Mouse (Mus musculus) intestine, embryonic 14.5 days (tissue): ENCODE data around the gene Ksr2. TPM values are rescaled to one million over a fixed set of nuclear protein-coding genes. Genes with fewer than 3 reads are reported as not detected.
A peak's percentile ranks its signal among the peaks of the same experiment; 100 is the strongest.

ENCODE experiments used
- ATAC-seq: fragments of 200-750 bp; cut with Nextera tagmentation; replicated peaks from 2 replicates; pipeline ENCODE4 v1.8.0; 2017; ENCODE audit warnings: low read depth, moderate number of reproducible peaks, moderate TSS enrichment, moderate library complexity; ENCODE audit not compliant: low FRiP score, low TSS enrichment
- DNase-seq: peaks from one replicate; pipeline ENCODE4 v3.0.0-alpha.2; 2018; ENCODE audit warnings: low spot score
- H3K27ac ChIP-seq: fragments of 300-500 bp; sonication (generic); 2 replicates; pipeline ENCODE4 v1.5.1; 2014; ENCODE audit warnings: low read depth, mild to moderate bottlenecking, control low read depth
- H3K27me3 ChIP-seq: fragments of 300-500 bp; sonication (generic); replicated peaks from 2 replicates; pipeline ENCODE4 v1.6.1; 2014; ENCODE audit warnings: low read length, control low read depth; ENCODE audit not compliant: control insufficient read depth, insufficient read depth
- H3K36me3 ChIP-seq: fragments of 300-500 bp; sonication (generic); 2 replicates; pipeline ENCODE4 v1.6.1; 2014; ENCODE audit warnings: low read length, control low read depth; ENCODE audit not compliant: control insufficient read depth, insufficient read depth
- H3K4me1 ChIP-seq: fragments of 300-500 bp; sonication (generic); replicated peaks from 2 replicates; pipeline ENCODE4 v1.6.1; 2014; ENCODE audit warnings: low read length, control low read depth, mixed read lengths; ENCODE audit not compliant: control insufficient read depth, insufficient read depth
- H3K4me2 ChIP-seq: fragments of 300-500 bp; sonication (generic); 2 replicates; pipeline ENCODE4 v1.6.1; 2014; ENCODE audit warnings: low read length
- H3K4me3 ChIP-seq: fragments of 300-500 bp; sonication (generic); 2 replicates; pipeline ENCODE4 v1.5.1; 2014; ENCODE audit warnings: low read depth, low read length, control low read depth, mixed read lengths
- H3K9ac ChIP-seq: fragments of 300-500 bp; sonication (generic); 2 replicates; pipeline ENCODE4 v1.6.1; 2014; ENCODE audit warnings: mild to moderate bottlenecking, low read length
- H3K9me3 ChIP-seq: fragments of 300-500 bp; sonication (generic); 2 replicates; pipeline ENCODE4 v1.6.1; 2016; ENCODE audit warnings: low read length, control low read depth; ENCODE audit not compliant: control insufficient read depth
- WGBS: fragments of 180-500 bp; shearing (Covaris S2); extraction: QIAGEN DNeasy Blood & Tissue Kit; methylation state at CpG from one replicate; pipeline ENCODE4 v1.1.7; 2014; 5-methylcytosine and 5-hydroxymethylcytosine counted together
- polyA plus RNA-seq: library from polyadenylated mRNA; unstranded; fragments of >200 nt; fragmentation: Nextera tagmentation; extraction: Ambion mirVana; gene quantifications from 2 replicates; pipeline ENCODE4 v1.2.1, GENCODE M21; 2014

Gene Ksr2
- polyA plus RNA-seq, 1 experiment from 2014 or later = 0.84 TPM

- peak; percentile 44; the same call in 1 of the 2 replicates for ATAC-seq
- H3K9ac ChIP-seq = 0 out of 2 replicates have a peak overlapping the region, but pooled peaks have one; percentile 13
- DNase-seq = no peak
- no peaks in the 10 kb centered on the region for H3K27me3 ChIP-seq
- no peaks in the 10 kb centered on the region for H3K9me3 ChIP-seq
- H3K27ac ChIP-seq = no peak overlapping the region
- WGBS = 27% methylated on average over 31 of the region's 31 CpGs
- no peaks in the 10 kb centered on the region for H3K36me3 ChIP-seq
- H3K4me1 ChIP-seq = peaks cover 3% of the 10 kb centered on the region; the same call in 1 of the 2 replicates
- no peak overlapping the region for H3K4me3 ChIP-seq
- H3K4me2 ChIP-seq = peak overlapping the region; percentile 22; the same call in 1 of the 2 replicates
Observed at GRCm38 (mm10) chr5:117492933-117493863, 79.4 kb downstream of the Ksr2 start.

- Histone ChIP-seq H3K4me1 (peaks cover 3% of the 10 kb centered on the region; the same call in 1 of the 2 replicates), H3K9ac (no peak overlapping the region), H3K4me3 (no peak overlapping the region), H3K36me3 (no peaks in the 10 kb centered on the region), H3K27ac (no peak overlapping the region), H3K9me3 (no peaks in the 10 kb centered on the region), H3K4me2 (peak overlapping the region; percentile 22; the same call in 1 of the 2 replicates), H3K27me3 (no peaks in the 10 kb centered on the region)
- DNase-seq (peak; percentile 85), ATAC-seq (0 out of 2 replicates have a peak, but pooled peaks have one; percentile 51)
- WGBS = 21% methylated on average over 7 of the region's 7 CpGs
Observed at GRCm38 (mm10) chr5:117493947-117494346, 80.1 kb downstream of the Ksr2 start.

DNA sequence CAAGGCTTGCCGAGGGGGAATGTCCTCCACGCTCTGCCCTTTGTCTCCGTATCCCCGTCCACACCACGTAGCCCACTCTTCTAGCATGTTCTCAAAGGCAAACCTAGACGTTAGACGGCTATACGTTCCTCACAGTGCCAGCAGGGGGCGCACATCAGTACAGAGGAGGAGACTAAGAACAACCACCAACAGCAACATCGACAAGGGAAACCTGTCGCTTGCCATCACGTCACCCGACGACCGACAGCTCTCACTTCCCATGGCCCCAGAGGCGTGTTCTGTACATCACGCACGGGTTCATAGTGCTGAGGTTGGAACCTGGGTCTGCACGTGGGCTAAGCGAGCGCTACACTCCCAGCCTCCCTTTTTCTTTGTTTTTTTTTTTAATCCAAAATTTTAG lies 83.3 kb downstream of the Ksr2 start:
- no peak overlapping the region for H3K9ac ChIP-seq
- H3K4me2 ChIP-seq = no peak overlapping the region
- ATAC-seq (no peak), DNase-seq (no peak)
- H3K9me3 ChIP-seq = no peaks in the 10 kb centered on the region
- H3K27ac ChIP-seq = no peak overlapping the region
- WGBS = 65% methylated on average over 21 of the region's 21 CpGs
- peaks cover 3% of the 10 kb centered on the region; the same call in 1 of the 2 replicates for H3K4me1 ChIP-seq
- H3K27me3 ChIP-seq = no peaks in the 10 kb centered on the region
- H3K4me3 ChIP-seq = no peak overlapping the region
- H3K36me3 ChIP-seq = no peaks in the 10 kb centered on the region

- ATAC-seq (no peak), DNase-seq (no peak)
- no peaks in the 10 kb centered on the region for H3K27me3 ChIP-seq
- H3K4me1 ChIP-seq = no peaks in the 10 kb centered on the region
- no peak overlapping the region for H3K9ac ChIP-seq
- no peak overlapping the region for H3K4me3 ChIP-seq
- 87% methylated on average over 5 of the region's 5 CpGs for whole genome bisulfite sequencing
- no peak overlapping the region for H3K4me2 ChIP-seq
- H3K27ac ChIP-seq = no peak overlapping the region
- H3K36me3 ChIP-seq = no peaks in the 10 kb centered on the region
- no peaks in the 10 kb centered on the region for H3K9me3 ChIP-seq
Observed at GRCm38 (mm10) chr5:117502611-117503010, 88.8 kb downstream of the Ksr2 start.

GRCm38 (mm10) chr5:117504431-117504830 lies 90.6 kb downstream of the Ksr2 start:
- ATAC-seq (no peak), DNase-seq (no peak)
- Histone ChIP-seq H3K4me3 (no peak overlapping the region), H3K27me3 (no peaks in the 10 kb centered on the region), H3K36me3 (no peaks in the 10 kb centered on the region), H3K27ac (no peak overlapping the region), H3K9ac (no peak overlapping the region), H3K9me3 (no peaks in the 10 kb centered on the region), H3K4me2 (no peak overlapping the region), H3K4me1 (no peaks in the 10 kb centered on the region)
- 88% methylated on average over 5 of the region's 5 CpGs for WGBS

DNA sequence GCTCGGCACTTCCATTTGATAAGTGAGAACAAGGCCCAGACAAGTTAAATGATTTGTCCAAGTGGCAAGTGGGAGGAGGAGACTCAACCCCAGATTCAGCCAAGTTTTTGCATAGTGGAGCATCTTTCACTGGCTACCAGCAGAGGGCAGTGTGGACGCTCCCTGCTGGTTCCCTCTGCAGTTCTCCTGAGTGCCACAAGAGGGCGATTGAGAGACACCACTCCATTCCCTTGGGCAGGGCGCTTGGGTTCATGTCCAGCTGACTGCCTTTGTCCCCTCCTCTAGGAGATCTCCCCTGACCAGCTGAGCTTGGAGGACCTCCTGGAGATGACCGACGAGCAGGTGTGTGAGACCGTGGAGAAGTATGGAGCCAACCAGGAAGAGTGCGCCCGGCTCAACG lies 91.4 kb downstream of the Ksr2 start:
- 71% methylated on average over 10 of the region's 10 CpGs for WGBS
- Histone ChIP-seq H3K9ac (no peak overlapping the region), H3K27ac (no peak overlapping the region), H3K9me3 (no peaks in the 10 kb centered on the region), H3K4me1 (peaks cover 4% of the 10 kb centered on the region; the same call in 1 of the 2 replicates), H3K27me3 (no peaks in the 10 kb centered on the region), H3K36me3 (no peaks in the 10 kb centered on the region), H3K4me3 (no peak overlapping the region), H3K4me2 (no peak overlapping the region)
- ATAC-seq (0 out of 2 replicates have a peak, but pooled peaks have one; percentile 28), DNase-seq (peak; percentile 87)

DNA sequence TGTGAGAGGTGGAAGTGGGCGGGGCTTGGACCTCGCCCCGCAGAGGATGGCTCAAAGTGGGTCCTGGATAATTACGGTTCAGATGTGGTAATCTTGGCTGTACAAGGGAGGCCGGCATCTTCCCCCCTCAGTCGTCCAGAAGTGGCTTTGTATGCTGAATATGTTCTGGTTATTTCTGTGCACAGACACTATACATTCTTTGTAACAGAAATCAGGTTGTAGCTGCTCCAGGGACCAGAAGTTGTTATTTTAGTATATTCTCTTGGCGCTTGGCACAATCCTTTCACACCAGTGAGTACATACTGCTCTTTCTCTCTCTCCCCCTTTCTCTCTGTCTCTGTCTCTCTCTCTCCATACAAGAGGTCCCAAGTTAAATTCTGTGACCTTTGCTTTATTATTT lies 92.0 kb downstream of the Ksr2 start:
- Histone ChIP-seq H3K4me3 (no peak overlapping the region), H3K4me1 (peaks cover 4% of the 10 kb centered on the region; the same call in 1 of the 2 replicates), H3K27me3 (no peaks in the 10 kb centered on the region), H3K9me3 (no peaks in the 10 kb centered on the region), H3K9ac (no peak overlapping the region), H3K36me3 (no peaks in the 10 kb centered on the region), H3K27ac (no peak overlapping the region), H3K4me2 (no peak overlapping the region)
- ATAC-seq (no peak), DNase-seq (no peak)
- 64% methylated on average over 7 of the region's 7 CpGs for WGBS

DNA sequence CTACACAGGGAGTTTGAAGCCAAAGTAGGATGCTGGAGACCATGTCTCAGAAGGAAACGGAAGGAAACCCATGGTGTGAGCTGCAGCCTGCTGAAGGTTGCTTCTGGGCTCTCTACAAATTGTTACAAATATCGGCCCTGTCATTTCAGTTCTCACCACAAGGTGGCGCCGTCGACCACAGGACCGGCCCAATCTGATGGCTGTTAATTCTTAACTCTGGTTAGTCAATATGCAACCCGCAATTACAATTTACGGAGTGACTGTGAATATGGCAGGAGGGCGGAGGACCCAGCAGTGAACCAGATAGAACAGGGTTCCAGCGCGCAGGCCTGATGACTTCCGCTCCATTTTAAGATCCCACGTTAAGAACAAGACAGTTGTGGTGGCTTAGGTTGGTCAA lies 92.6 kb downstream of the Ksr2 start:
- H3K4me2 ChIP-seq = no peak overlapping the region

More for the DNA sequence above, 92.6 kb downstream of the Ksr2 start:
- no peaks in the 10 kb centered on the region for H3K9me3 ChIP-seq
- ATAC-seq = no peak; the same call in 1 of the 2 replicates
- no peak overlapping the region for H3K27ac ChIP-seq
- no peak overlapping the region for H3K9ac ChIP-seq
- H3K4me3 ChIP-seq = no peak overlapping the region
- H3K4me1 ChIP-seq = peaks cover 4% of the 10 kb centered on the region; the same call in 1 of the 2 replicates
- no peaks in the 10 kb centered on the region for H3K36me3 ChIP-seq
- 29% methylated on average over 13 of the region's 13 CpGs for WGBS
- no peaks in the 10 kb centered on the region for H3K27me3 ChIP-seq
- DNase-seq = peak; percentile 92
